Mouse (Mus musculus) liver, embryonic 14.5 days (tissue): ENCODE data around the gene Prl3b1. TPM values are rescaled to one million over a fixed set of nuclear protein-coding genes. Genes with fewer than 3 reads are reported as not detected.

Experiments used
- ATAC-seq: fragments of 200-750 bp; cut with Nextera tagmentation; 2 replicates; pipeline ENCODE4 v1.8.0; 2017; ENCODE audit warnings: moderate number of reproducible peaks, mild to moderate bottlenecking, moderate library complexity; ENCODE audit not compliant: insufficient read depth
- DNase-seq, 3 experiments: peaks; one replicate each; pipeline ENCODE4 v3.0.0-alpha.2; 2012 to 2013; ENCODE audit warnings: low read depth in 3 of 3, low spot score in 3 of 3
- H3K27ac ChIP-seq: fragments of 300-500 bp; sonication (generic); 2 replicates; pipeline ENCODE4 v1.5.1; 2014; ENCODE audit warnings: moderate library complexity, mild to moderate bottlenecking, control low read depth, inconsistent platforms
- H3K27me3 ChIP-seq: fragments of 300-500 bp; sonication (generic); 2 replicates; pipeline ENCODE4 v1.6.1; 2014; ENCODE audit warnings: mild to moderate bottlenecking, low read length, moderate library complexity; ENCODE audit not compliant: control insufficient read depth, insufficient read depth
- H3K36me3 ChIP-seq: fragments of 300-500 bp; sonication (generic); replicated peaks from 2 replicates; pipeline ENCODE4 v1.6.1; 2014; ENCODE audit warnings: low read depth; ENCODE audit not compliant: control insufficient read depth, insufficient read depth
- H3K4me1 ChIP-seq, 2 experiments: fragments of 200-500 bp in 1 of 2; fragments of 300-500 bp in 1 of 2; sonication (generic) in 1 of 2; replicated peaks; 2 replicates each; pipeline ENCODE4 v1.6.1; 2012 to 2014; ENCODE audit warnings: antibody characterized with exemption in 1 of 2, inconsistent platforms in 1 of 2, low read length in 1 of 2; ENCODE audit not compliant: control insufficient read depth in 2 of 2, insufficient read depth in 2 of 2
- H3K4me2 ChIP-seq: fragments of 300-500 bp; sonication (generic); 2 replicates; pipeline ENCODE4 v1.6.1; 2014; ENCODE audit warnings: low read depth, mild to moderate bottlenecking, control low read depth, moderate library complexity
- H3K4me3 ChIP-seq, 2 experiments: fragments of 200-500 bp in 1 of 2; fragments of 300-500 bp in 1 of 2; sonication (generic) in 1 of 2; 2 replicates each; pipeline ENCODE4 v1.5.1; 2012 to 2014; ENCODE audit warnings: low read depth in 2 of 2, low read length in 2 of 2, mild to moderate bottlenecking in 2 of 2, control low read depth in 1 of 2, inconsistent platforms in 1 of 2, moderate library complexity in 1 of 2; ENCODE audit not compliant: insufficient read depth in 1 of 2
- H3K9ac ChIP-seq: fragments of 300-500 bp; sonication (generic); replicated peaks from 2 replicates; pipeline ENCODE4 v1.6.1; 2014; ENCODE audit warnings: mild to moderate bottlenecking, control low read depth, moderate library complexity
- H3K9me3 ChIP-seq: fragments of 300-500 bp; sonication (generic); 2 replicates; pipeline ENCODE4 v1.6.1; 2016; ENCODE audit warnings: low read length, mixed read lengths; ENCODE audit not compliant: control insufficient read depth
- CTCF ChIP-seq: IDR thresholded peaks from 2 replicates; pipeline ENCODE4 v1.5.1; 2016; ENCODE audit warnings: antibody characterized with exemption, low read depth, control low read depth
- EP300 ChIP-seq: IDR thresholded peaks from 2 replicates; pipeline ENCODE4 v1.6.1; 2016; ENCODE audit warnings: antibody characterized with exemption, low read depth
- WGBS: fragments of 180-500 bp; shearing (Covaris S2); extraction: QIAGEN DNeasy Blood & Tissue Kit; methylation state at CpG from one replicate; pipeline ENCODE4 v1.1.7; 2014; ENCODE audit not compliant: insufficient replicate concordance; 5-methylcytosine and 5-hydroxymethylcytosine counted together
- polyA plus RNA-seq, 2 experiments: library from polyadenylated mRNA; depleted of rRNA in 1 of 2; stranded (reverse) in 1 of 2; unstranded in 1 of 2; fragments of >200 nt; fragmentation: Nextera tagmentation in 1 of 2; extraction: Ambion mirVana in 1 of 2; gene quantifications; 2 replicates each; pipeline versions ENCODE4 v1.2.1 to v1.2.3; 2012 to 2014

The Prl3b1 gene
- polyA plus RNA-seq (2012; rRNA removed) (0.19 TPM in 1 of 2 replicates, not detected in the other), polyA plus RNA-seq (2014; fragmentation: Nextera tagmentation; extraction: Ambion mirVana) (not detected in 2 replicates)

- WGBS, result 83% methylated on average over 1 of the region's 1 CpGs
- ATAC-seq (no peak), DNase-seq (no peak)
- Histone ChIP-seq H3K36me3 (no peaks in the 10 kb centered on the region), H3K9ac (no peak within 1 kb of the TSS), H3K4me1 (no peaks in the 10 kb centered on the region), H3K27me3 (no peaks in the 10 kb centered on the region), H3K4me2 (no peak within 1 kb of the TSS), H3K4me3 (no peak within 1 kb of the TSS), H3K27ac (no peak within 1 kb of the TSS), H3K9me3 (no peaks in the 10 kb centered on the region)
- TF ChIP-seq EP300, result no peak
- no peak for TF ChIP-seq CTCF
These were observed at the start of gene Prl3b1 for GRCm38 (mm10) chr13:27241547-27241946. Gene Prl3b1 (plus strand): TSS chr13:27241847.

- TF ChIP-seq CTCF (no peak), EP300 (no peak)
- Histone ChIP-seq H3K27ac (no peak within 1 kb of the TSS), H3K27me3 (no peaks in the 10 kb centered on the region), H3K36me3 (no peaks in the 10 kb centered on the region), H3K9me3 (no peaks in the 10 kb centered on the region), H3K4me3 (no peak within 1 kb of the TSS), H3K4me1 (no peaks in the 10 kb centered on the region), H3K4me2 (no peak within 1 kb of the TSS), H3K9ac (no peak within 1 kb of the TSS)
- no peak for ATAC-seq
- WGBS, result 39% methylated on average over 1 of the region's 1 CpGs
- DNase-seq, result no peak
These were observed 45.3 kb upstream of the Prl3b1 start, which contains the start of gene Prl3c1 for GRCm38 (mm10) chr13:27196359-27196758. Gene Prl3c1 (plus strand): TSS chr13:27196659.

- H3K4me1 ChIP-seq, result no peaks in the 10 kb centered on the region
- DNase-seq, result no peak
- H3K27me3 ChIP-seq, result no peaks in the 10 kb centered on the region
- WGBS, result 56% methylated on average over 4 of the region's 4 CpGs
- H3K27ac ChIP-seq, result no peak within 1 kb of the TSS
- no peak for ATAC-seq
- H3K9ac ChIP-seq, result no peak within 1 kb of the TSS
- TF ChIP-seq EP300, result no peak
- no peak for TF ChIP-seq CTCF
- H3K9me3 ChIP-seq, result no peaks in the 10 kb centered on the region
- no peak within 1 kb of the TSS for H3K4me3 ChIP-seq
- H3K4me2 ChIP-seq, result no peak within 1 kb of the TSS
- no peaks in the 10 kb centered on the region for H3K36me3 ChIP-seq
These were observed 17.5 kb downstream of the Prl3b1 start, which contains the start of gene Prl3a1 for GRCm38 (mm10) chr13:27259136-27259535. Gene Prl3a1 (plus strand): TSS chr13:27259436.

Other genes with a start within 250 kb of the Prl3b1 start
- not detected in 2 replicates for gene Prl, start 184.3 kb upstream of the Prl3b1 start, polyA plus RNA-seq (2012; rRNA removed)
- gene Prl, start 184.3 kb upstream of the Prl3b1 start, polyA plus RNA-seq (2014; fragmentation: Nextera tagmentation; extraction: Ambion mirVana), result not detected in 2 replicates
- gene Prl3d1, start 147.7 kb upstream of the Prl3b1 start, polyA plus RNA-seq (2012; rRNA removed), result not detected in 2 replicates
- gene Prl3d1, start 147.7 kb upstream of the Prl3b1 start, polyA plus RNA-seq (2014; fragmentation: Nextera tagmentation; extraction: Ambion mirVana), result not detected in 2 replicates
- gene Prl3d2, start 120.1 kb upstream of the Prl3b1 start, polyA plus RNA-seq (2012; rRNA removed), result not detected in 2 replicates
- gene Prl3d2, start 120.1 kb upstream of the Prl3b1 start, polyA plus RNA-seq (2014; fragmentation: Nextera tagmentation; extraction: Ambion mirVana), result not detected in 2 replicates
- not detected in 2 replicates for gene Prl3d3, start 85.1 kb upstream of the Prl3b1 start, polyA plus RNA-seq (2012; rRNA removed)
- gene Prl3d3, start 85.1 kb upstream of the Prl3b1 start, polyA plus RNA-seq (2014; fragmentation: Nextera tagmentation; extraction: Ambion mirVana), result not detected in 2 replicates
- gene Prl3c1, start 45.2 kb upstream of the Prl3b1 start, polyA plus RNA-seq (2012; rRNA removed), result not detected in 2 replicates
- gene Prl3c1, start 45.2 kb upstream of the Prl3b1 start, polyA plus RNA-seq (2014; fragmentation: Nextera tagmentation; extraction: Ambion mirVana), result not detected in 2 replicates
- not detected in 2 replicates for gene Prl3a1, start 17.6 kb downstream of the Prl3b1 start, polyA plus RNA-seq (2012; rRNA removed)
- gene Prl3a1, start 17.6 kb downstream of the Prl3b1 start, polyA plus RNA-seq (2014; fragmentation: Nextera tagmentation; extraction: Ambion mirVana), result not detected in 2 replicates
- not detected in 2 replicates for gene Prl6a1, start 70.8 kb downstream of the Prl3b1 start, polyA plus RNA-seq (2012; rRNA removed)
- not detected in 2 replicates for gene Prl6a1, start 70.8 kb downstream of the Prl3b1 start, polyA plus RNA-seq (2014; fragmentation: Nextera tagmentation; extraction: Ambion mirVana)
- gene Prl8a2, start 103.8 kb downstream of the Prl3b1 start, polyA plus RNA-seq (2012; rRNA removed), result not detected in 2 replicates
- not detected in 2 replicates for gene Prl8a2, start 103.8 kb downstream of the Prl3b1 start, polyA plus RNA-seq (2014; fragmentation: Nextera tagmentation; extraction: Ambion mirVana)
- not detected in 2 replicates for gene Prl2b1, start 149.0 kb downstream of the Prl3b1 start, polyA plus RNA-seq (2012; rRNA removed)
- not detected in 2 replicates for gene Prl2b1, start 149.0 kb downstream of the Prl3b1 start, polyA plus RNA-seq (2014; fragmentation: Nextera tagmentation; extraction: Ambion mirVana)
- gene Prl8a6, start 196.8 kb downstream of the Prl3b1 start, polyA plus RNA-seq (2012; rRNA removed), result not detected in 2 replicates
- gene Prl8a6, start 196.8 kb downstream of the Prl3b1 start, polyA plus RNA-seq (2014; fragmentation: Nextera tagmentation; extraction: Ambion mirVana), result not detected in 2 replicates